Mouse (Mus musculus) kidney, postnatal 4 days (tissue): ENCODE data around the gene Serping1.

Experiments used
- DNase-seq, 2 experiments: peaks; one replicate each; pipeline ENCODE4 v3.0.0; 2021; ENCODE audit warnings: mixed read lengths in 2 of 2

The Serping1 gene

DNA sequence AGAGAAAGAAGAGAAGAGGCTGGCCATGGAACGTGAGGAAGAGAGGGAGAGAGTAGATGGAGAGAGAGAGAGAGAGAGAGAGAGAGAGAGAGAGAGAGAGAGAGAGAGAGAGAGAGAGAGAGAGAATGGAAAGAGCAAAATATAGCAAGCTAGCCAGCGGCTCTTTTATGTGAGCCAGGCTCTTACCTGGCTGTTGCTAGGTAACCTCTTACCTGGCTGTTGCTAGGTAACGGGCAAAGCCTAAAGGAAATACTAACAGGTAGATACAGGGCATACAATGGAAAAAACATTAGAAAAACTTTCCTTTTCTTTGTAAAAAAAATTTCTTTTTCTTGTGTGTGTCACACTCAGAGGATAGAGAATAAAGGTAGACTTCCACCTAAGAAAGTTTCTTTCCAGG lies 2.5 kb upstream of the Serping1 start:
- no peak for DNase-seq

DNA sequence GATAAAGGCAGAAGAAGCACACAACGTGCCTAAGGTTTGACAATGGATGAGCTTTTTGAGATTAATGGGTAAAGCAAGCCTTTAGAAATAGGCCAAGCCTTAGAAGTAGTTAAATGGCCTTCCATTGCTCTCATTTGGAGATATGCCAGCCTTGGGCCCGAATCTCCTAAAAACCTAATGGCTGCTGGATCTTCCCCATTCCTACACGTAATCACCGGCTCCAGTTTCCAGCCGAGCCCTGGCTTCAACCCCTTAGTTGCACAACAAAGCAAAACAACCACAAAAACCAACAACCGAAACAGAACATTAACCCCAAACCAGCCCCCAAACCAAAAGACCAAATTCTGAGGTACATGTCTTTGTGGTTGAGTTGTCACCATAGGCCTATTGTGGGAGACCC lies 421 bp upstream of the Serping1 start:
- DNase-seq: peak; percentile 7 to 25

DNA sequence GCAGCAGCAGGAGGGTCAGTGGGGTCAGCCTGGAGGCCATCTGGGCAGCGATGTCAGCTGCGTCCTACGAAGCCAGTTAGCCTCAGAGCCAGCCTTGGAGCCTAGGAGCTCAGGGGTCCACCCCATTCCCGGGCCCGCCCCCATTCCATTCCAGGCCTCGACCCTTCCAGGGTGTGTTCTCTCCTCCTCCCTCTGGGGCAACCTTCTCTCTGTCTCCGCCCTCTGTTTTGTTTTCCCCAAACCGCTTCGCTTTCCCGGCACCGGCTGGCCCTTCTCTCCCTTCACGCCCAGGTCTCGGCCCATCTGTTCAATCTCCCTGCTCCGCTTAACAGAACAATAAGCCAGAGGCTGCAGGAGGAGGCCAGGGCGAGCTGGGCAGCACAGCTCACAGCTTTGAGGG lies 493 bp downstream of the Serping1 start:
- peak; percentile 84 to 88 for DNase-seq

DNA sequence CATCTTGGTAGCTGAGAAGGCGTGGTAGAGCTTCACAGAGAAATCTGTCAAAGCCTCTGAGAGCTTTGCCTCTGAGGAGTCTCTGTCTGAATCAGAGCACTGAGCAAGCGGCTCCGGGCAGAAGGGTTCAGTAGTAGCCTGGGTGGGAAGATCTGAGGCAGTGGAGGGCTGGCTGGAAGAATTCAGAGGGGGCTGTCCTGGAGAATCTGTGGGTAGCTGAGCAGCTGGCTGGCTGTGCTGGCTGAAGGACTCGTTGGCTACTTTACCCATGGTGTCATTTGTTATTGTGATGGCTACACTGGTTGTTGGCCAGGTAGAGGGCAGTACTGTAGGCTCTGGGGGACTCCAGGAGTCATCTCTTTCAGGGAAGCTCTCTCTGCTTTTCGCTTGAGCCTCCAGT lies 2.0 kb downstream of the Serping1 start:
- DNase-seq: no peak

DNA sequence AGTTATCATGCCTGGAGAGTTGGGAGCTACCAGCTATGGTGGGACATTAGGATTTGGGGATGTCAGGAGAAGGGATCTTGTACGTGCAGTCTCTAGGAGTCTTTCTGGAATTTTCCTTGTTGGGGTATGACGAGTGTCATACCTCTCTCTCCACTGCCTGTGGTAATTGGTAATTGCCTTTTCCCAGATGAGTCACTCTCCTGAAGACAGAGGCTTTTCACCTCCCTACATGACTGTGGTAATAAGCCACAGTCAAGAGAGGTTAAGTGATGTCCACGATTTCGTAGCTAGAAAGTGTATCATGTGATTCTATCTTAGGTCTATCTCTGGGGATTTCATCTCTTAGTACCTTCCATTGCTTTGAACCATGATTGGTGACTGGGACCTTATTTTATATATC lies 2.8 kb downstream of the Serping1 start:
- DNase-seq: no peak

DNA sequence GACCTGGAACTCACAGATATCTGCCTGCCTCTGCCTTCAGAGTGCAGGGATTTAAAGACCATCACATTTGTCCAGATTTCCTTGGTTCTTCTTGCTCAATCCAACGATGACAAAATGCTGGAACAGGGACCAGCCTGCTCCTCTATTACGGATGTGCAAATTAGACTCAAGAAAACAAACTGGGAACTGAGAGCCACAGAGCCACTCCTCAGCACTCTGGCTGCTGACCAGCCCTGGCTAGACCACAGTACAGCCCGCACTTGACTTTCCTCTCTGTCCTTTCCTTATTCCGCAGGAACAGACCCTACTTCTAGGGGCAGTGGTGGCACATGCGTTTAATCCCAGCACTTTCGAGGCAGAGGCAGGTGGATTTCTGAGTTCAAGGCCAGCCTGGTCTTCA lies 4.7 kb downstream of the Serping1 start:
- DNase-seq: no peak

DNA sequence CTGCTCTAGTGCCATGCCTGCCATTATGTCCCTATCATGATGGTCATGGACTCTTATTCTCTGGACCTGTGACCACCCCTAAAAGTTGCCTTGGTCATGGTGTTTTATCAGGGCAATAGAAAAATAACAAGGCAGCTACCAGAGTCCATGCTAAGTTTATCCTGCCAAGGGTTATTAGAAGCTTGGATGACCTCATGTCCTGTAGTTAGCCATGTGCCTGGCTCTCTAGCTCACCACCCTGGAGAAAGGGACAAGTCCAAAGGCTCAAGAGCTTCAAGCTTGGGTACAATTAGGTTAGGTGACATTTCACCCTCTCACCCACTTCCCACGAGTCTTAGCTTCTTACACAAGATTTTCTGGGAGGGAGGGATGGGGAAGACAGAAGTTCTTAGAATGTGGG lies 12.4 kb downstream of the Serping1 start:
- DNase-seq: no peak

DNA sequence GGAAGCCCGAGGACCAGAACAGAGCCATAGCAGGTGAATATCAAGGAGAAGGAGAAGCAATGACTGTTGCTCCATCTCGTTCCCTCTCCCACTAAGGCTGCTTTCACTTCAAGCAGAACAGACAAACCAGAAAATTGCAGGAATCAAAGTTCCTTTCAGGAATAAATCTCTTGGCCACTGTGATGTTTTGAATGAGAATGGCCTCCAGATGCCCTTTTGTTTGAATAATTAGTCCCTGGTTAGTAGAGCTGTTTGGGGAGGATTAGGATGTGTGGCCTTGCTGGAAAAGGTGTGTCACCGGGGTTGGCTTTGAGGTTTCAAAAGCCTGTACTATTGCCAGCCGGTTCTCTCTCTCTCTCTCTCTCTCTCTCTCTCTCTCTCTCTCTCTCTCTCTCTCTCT lies 12.9 kb downstream of the Serping1 start:
- no peak for DNase-seq

DNA sequence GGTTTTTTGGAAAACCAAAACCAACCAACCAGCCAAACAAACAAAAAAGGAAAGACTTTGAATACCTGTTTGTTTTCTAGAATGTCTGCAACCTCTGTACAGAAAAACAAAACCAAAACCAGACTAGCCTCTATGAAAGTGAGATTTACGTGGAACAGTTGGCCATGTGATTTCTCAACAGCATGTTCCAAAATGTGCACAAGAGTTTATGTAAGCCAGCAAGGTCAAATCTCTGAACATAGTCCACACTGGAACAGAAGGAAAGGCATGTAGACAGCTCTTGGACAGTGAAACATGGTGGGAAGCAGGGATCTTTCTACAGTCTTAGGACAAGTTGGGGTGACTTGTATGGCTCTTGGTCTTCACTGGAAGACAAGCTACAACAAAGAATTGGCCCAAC lies 13.4 kb downstream of the Serping1 start:
- DNase-seq: no peak

DNA sequence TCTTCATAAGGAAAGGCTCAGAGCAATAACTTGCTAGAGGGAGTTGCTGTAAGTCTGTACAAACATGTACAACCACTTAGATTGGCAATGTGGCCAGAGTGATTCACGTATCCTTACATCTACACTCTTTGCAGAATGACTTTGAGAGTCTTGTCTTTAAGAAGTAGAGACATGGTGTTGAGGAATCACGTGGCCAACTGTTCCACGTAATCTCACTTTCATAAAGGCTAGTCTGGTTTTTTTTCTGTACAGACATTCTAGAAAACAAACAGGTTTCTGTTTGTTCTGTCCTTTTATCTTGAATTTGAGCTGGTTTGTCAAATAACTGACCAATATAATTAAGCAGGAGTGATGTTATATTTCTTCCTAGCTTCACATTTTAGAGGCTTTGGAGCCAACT lies 13.9 kb downstream of the Serping1 start:
- no peak for DNase-seq

DNA sequence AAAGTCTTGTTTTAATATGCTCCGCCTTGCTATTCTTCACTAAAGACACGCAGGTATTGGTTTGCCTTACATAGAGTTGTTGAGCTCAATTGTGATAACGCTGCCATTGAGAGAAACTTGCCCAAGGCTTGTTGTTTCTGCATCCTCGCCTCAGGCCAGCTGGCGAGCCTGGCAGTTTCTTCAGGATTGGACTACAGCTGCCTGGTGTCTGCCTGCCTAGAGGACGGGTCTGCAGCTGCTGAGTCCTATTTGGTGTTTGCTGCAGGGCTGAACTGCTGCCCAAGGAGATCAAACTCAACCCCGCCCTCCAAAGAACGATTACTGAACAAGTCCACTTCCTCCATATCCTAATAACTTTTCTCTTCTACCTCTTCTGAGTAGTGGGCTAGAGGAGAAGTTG lies 14.5 kb downstream of the Serping1 start:
- DNase-seq: no peak

DNA sequence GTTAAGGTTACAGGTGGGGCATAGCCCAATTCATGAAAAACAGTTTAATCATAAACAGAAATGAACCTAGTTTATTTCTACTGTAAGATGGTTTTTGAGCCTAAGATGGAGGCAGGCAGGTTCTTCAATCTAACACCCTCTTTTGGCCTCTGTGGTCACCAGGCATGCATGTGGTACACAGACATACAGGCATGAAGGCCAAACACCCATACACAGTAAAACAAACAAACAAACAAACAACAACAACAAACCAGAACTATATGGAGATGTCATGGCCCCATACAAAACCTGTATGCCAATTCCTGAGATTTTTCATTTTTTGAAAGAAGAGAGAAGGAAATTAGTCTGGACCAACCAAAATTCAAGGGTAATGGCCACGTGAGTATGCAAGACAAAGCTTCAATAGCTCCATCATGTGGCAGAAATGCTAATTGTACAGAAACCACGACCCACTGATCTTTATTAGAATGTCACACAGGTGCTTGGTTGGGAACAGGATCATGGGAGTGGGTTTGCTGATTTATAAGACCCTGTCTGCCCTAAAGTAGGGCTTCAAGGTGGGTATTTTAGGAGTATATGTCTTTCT lies 16.6 kb downstream of the Serping1 start:
- peak; percentile 25 to 49 for DNase-seq

DNA sequence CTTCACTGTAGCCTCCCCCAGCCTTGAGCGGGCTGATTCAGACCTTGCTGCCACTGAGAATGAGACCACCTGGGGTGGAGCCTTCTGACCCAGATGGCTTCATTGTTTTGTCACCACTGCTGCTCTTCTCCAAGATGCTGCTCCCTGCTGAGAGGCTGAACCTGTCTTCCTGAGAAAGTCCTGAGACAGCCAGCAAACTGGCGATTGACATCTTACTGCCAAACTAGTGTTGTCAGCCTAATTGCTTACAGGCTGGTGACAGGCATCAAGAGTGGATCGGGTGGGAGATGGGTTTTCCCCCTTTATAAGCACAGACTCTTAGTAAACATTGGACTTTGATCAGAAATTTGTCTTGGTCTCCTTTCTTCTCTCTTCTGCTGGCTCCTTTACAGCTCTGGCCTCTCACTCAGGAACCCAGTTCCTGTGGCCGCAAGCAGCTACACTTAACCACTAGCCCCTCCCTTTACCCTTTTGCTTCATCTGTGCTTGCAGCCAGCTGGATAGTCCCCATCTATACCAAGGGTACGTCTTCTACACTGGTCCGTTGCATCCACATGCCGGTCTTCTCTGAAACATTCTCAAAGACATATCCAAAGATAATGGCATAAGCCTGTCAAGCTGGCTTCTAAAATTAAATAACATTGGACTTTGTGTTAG lies 18.1 kb downstream of the Serping1 start:
- DNase-seq: no peak

DNA sequence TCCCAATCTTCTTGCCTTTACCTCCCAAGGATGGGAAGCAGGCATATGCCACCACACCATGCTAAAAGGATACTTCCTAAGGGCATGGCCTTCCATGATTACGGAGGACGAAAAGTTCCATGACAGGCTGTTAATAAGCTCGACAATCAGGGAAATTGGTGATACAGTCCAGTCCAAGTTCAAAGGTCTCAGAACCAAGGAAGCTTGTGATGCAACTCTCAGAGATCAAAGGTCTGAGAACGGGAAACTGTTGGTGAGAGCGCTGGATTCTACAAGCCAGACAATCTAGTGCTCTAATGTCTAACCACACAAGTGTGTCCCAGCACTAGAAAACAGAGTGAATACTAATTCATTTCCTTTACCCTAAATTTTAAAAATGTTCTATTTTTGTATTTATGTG lies 19.0 kb downstream of the Serping1 start:
- no peak for DNase-seq

DNA sequence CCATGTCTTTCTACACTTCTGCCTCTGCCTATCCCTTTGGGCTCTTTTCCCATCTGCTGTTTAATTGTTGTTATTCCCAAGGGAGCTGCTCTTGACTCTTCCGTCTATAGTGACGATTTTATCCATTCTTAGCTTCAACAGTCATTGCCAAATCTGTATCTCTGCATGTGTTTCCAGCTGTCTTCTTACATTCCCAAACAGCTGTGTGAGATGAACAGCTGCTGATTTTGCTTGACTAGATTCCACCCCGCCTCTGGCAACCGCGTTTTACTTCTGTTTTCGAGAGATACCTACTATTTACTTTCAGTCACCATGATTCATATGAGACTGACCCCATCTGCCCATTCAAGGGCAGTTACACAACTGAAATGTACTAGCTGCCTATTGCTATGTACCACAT lies 25.1 kb downstream of the Serping1 start:
- peak in 1 of 2 experiments; percentile 21 for DNase-seq

DNA sequence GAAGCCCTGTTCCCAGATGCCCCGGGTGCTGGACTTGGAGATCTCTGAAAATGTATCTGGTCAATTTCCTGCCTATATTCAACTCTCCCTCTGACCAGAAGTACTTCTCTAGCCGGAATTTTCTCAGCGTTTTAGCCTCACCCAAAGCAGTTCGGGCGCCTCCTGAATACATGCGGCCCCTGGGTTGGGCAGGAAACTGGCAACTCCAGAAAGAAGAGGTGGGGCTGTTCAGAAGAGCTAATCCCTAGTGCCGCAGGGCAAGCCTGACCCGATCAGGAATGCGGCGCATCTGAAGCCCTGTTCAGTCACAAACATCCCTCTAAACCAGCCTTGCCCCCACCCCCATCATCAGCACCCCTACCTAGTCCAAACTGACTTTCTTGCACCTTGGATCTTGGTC lies 31.1 kb downstream of the Serping1 start:
- DNase-seq: peak in 1 of 2 experiments; percentile 45

DNA sequence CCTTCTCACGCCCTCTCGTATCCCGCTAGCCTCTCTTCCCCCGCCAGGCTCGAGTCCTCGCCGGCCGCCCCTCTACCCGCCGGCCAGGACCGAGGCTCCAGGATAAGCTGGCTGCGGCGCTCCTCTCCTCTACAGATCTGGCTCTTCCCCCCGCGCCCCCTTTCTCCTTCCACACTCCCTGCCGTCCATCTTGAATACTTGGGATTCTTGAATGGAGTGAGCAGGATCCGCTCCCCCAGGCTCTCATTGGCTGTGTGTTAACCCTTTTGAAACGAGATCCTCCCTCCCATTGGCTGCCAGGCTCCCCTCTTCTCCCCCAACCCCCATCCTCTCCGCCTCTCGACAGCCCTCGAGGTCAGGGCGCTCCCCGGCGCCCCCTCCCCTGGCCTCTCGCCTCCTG lies 31.7 kb downstream of the Serping1 start, which contains the start of gene Gm19426:
Gene Gm19426 (minus strand): TSS at position 95 of the 400 bp plus-strand sequence.
- peak; percentile 86 to 91 for DNase-seq

DNA sequence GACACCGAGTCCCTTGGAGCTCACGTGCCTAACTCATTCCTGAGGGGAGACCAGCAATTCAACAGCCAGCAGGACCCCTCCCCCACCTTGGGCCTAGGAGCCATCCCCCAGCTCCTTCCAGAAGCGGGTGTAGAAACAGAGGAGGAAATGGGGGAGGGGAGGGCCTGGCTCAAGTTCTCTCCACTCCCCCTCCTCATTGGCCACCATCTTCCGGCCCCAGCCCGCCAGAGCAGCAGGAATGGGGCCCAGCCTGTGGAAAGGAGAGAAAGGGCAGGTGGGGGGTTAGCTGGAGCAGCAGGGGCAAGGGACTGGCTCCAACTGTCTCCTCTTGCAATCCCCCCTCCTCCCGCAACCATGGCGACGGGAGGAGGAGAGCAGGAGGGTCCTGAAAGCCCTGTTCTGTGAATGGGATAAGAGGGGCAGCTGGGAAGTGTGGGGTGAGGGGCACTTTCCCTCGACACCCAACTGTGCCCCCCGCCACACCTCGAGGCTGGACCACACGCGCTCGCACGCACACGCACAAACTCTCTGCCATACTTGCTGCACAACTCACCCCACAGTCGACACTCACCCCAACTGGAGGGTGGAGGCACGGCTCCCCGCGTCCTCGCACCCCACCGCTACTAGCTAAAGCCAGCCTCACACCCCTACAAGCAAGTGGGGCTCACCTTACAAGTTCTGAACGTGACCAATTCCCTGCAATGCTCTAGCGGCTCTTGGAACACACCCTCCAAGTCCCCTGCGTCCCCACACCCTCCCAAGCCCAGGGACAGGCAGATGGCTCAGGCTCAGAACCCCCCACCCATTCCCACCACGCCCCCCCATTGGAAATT lies 32.6 kb downstream of the Serping1 start:
- DNase-seq: peak; percentile 80 to 88

DNA sequence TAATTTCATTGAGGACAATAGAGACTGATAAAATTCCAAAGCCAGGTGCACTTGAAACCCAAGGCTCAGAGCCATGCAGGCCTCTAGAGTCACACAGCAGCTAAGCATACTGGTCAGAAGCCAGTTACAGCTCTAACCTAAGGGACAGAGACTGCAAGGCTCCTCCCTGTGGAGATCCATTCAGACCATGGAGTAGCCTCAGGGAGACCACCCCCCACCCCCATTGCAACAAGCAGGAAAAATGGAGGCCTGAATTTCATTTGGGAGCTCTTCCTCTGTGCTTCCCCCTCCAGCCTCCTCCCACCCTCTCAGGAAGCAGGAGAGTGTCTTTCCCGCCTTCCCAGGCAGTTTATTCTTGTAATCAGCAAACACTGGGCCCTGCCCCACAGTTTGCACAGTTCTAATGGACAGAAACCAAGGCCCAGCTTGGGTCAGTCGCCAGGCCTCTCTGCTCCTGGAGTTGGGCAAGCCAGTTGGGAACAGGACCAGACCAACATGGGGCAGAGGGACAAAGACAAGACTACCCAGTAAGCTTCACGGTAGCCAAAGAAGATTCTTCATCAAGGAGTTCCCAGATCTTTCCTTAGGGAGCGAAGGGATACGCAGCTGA lies 33.3 kb downstream of the Serping1 start:
- DNase-seq: no peak

DNA sequence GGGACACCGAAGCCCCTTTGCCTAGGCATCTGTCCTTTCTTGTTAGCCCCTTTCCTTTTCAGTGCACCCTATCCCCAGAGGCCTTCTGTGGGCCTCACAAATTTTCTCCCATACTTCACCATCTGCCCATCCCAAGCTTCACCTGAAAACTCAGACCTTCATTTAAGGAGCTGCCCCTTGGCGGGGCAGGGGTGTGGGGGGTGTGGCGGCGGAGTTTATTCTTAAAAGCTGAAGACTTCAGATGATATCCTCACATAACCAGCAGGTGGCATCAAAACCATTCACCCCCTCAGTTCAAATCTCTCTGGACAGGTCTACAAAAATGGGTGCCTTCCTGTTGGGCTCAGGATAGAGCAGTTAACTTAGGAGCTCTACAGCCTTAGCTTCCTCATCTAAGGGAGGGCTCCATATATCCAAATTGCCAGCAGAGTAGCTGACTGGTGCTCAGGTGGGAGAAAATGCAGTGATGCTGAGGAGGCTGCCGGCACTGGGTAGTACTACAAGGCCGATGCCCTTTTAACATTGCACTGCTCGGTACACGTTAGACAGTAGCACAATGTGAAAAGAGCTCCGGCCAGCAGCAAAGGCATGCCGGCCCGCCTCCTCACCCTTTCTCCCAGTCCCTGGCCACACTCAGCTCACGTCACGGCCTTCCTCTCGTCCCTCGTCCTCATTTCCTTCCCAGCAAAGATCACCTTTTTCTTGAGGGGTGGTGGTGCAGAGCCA lies 34.5 kb downstream of the Serping1 start:
- DNase-seq: peak; percentile 46 to 62

DNA sequence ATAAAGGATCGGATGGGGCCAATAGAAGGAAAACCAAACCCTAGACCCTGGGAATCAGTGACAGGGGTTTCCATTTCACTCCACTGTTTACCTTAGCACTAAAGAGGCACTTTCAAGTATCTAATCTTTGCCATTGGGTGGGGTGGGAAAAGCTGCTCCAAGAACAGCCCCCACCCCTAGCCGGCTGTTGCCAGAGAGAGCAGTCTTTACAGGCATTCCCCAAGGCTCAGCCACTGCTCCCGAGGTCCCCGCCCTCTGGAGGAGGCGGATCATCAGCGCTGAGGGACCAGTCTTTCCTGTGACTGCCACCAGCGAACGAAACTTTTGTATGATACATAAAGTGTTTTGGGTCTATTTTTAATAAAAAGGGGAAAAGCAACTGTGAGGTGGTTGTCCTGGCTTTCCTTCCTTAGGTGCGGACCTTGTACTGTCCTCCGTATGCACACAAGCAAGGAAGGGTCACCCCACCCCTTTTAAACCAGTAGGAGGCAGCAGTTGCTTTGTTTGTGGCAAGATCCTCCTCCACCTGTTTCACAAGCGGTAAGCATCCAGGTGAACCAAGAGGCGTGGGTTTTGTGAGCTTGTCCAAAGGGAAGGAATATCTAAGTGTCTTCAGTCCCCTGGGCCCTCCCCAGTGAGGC lies 36.9 kb downstream of the Serping1 start:
- peak; percentile 67 to 75 for DNase-seq

DNA sequence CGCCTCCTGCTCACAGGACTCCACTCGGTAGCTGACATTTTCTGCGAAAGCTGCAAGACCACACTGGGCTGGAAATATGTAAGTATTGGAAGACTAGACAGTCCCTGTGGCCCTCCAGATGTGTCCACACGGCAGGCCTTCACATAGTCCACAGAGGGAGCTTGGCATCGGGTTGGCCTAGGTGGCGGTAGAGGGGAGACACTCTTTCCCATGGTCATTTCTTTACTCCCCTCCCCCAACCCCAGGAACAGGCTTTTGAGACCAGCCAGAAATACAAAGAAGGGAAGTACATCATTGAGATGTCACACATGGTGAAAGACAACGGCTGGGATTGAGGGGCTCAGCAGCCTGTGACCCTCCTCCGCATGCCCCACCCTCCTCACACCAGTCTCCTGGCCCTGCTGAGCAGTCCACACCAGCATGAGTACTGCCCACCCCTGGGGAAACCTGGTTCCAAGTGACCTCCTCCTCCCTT lies 37.8 kb downstream of the Serping1 start:
- DNase-seq: peak; percentile 63 to 69
